Mouse (Mus musculus) left cerebral cortex, postnatal 25 days (tissue): ENCODE results near the gene Erc1. TPM values are rescaled to one million over a fixed set of nuclear protein-coding genes. Genes with fewer than 3 reads are reported as not detected.
A peak's percentile ranks its signal among the peaks of the same experiment; 100 is the strongest.

Experiments
- DNase-seq, 2 experiments: peaks; one replicate each; pipeline ENCODE4 v3.0.0; 2022; ENCODE audit warnings: low spot score in 2 of 2, mixed read lengths in 1 of 2
- intact Hi-C: fragments of 180-260 bp; cut with DNase I; formaldehyde crosslinking; loops from one replicate; pipeline ENCODE4 v1.15.1; 2025
- total RNA-seq, 2 experiments: library from RNA; stranded (reverse); gene quantifications; 2 replicates each; pipeline ENCODE4 v1.2.3; 2021

The Erc1 gene
- 10 to 100 TPM; 54.4 to 55.6 TPM for total RNA-seq

DNA sequence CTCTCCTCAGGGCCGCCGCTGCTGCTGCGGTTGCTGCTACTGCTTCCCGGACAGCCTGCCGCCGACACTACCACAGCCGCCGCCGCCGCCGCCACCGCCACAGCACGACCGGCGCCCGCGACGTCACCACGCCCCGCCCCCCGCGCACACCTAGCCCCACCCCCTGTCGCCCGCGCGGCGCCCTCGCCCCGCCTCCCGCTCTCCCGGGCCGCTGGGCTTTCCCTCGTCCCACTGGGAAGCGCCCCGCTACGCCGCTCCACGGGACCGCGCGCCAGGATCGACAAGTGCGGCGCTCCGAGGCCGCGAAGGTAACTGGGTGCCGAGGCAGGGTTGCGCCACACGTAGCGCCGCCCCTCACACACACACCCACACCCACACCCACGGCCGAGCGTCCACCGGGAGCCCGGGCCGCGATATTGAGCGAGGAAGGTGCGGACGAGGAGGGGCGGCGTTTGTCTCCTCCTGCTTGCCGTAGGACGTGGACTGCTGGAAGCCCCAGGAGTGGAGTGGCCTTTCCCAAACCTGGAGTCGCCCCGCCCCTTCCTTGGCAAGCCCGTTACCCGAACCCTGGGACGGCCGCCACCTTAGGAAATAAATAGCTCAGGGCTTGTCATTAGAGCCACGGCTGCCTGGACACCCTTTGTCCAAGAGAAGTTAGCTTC lies at the start of gene Erc1:
TSS of gene Erc1 (minus strand) at position 134 of the 662 bp plus-strand sequence.
- DNase-seq, result peak; percentile 93 to 96
- intact Hi-C loops, result loop anchor here (1.0 to 5.0 kb wide), 4 partner anchors 17 to 366 kb away; partner anchors contain the start of gene Rad52

- intact Hi-C loops, result no loop called here
- DNase-seq, result no peak
Measured at GRCm38 (mm10) chr6:119892711-119893110, 44.7 kb upstream of the Erc1 start.

GRCm38 (mm10) chr6:119883151-119883550 lies 35.2 kb upstream of the Erc1 start:
- DNase-seq, result no peak
- intact Hi-C loops, result no loop called here

DNA sequence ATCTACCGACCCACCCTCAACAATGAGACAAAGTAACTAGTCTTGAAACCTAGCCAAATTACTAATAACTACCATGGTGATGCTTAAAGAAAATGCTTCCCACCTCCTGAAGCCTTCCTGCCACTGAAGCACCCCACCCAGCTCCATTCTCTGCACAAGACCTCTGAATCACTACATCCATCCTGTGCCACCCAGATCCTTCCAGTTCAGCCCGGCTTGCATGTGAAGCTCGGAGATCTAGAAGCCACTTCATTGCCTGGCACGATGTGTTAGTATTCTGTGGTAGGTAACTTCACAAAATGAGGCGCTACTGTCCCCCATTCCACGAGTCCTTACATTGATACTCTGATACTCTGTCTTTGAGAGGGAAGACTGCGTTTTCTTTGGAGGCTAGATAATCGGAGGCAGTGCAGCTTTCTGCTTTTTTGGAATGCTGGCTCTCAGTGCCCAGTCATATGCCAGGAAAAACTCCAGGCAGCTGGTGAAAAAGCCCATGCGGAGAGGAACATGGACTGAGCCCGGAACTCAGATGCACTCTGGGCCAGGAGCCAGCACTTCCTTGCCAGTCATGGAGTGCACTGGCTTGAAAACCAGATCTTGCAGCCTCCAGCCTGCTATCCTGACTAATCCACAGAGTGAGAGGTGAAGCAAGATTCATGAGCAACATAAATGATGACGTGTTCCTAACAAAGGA lies 16.5 kb upstream of the Erc1 start:
- DNase-seq, result peak; percentile 69 to 90
- intact Hi-C loops, result loop anchor here (2.0 kb wide), 1 partner anchor 16 kb away; the partner anchor contains the start of gene Erc1

GRCm38 (mm10) chr6:119861519-119861918 lies 13.6 kb upstream of the Erc1 start:
- intact Hi-C loops, result no loop called here
- DNase-seq, result no peak

DNA sequence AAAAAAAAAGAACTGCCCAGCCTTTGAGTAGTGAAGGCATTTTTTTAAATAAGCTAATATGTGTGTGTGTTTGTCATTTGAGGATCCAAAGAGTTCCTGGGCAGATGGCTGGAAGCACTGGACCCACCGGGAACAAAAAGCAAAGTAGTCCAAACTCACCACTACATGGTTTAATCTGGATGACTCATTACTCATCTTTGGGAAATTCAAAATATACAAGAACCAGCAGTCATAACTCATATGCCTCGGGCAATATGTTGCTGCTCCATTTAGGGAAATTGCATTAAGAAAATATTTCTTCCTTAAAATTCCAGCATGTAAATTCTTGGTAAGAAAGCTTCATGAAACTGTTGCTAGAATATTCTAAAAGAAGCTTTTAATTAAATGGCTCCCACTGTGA lies 12.3 kb upstream of the Erc1 start:
- intact Hi-C loops, result no loop called here
- no peak for DNase-seq

DNA sequence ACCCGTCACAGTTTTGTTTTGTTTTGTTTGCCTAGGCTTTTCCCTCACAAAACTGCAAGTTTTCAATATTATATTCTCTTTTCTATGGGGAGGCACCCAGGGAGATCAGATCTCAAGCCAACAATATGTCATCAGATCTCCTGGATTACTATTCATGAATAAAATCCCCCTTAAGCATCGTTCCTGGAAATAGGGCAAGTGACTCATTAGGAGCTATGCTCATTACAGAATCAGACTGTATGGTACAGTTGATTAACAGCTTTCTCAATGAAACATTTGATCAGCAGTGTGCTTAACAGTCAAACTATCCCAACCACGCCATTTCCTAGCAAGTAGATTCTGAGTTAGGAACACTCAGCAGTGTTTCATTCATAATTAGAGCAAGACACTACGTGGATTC lies 7.5 kb upstream of the Erc1 start:
- intact Hi-C loops, result no loop called here
- no peak for DNase-seq

GRCm38 (mm10) chr6:119854156-119854555 lies 6.2 kb upstream of the Erc1 start:
- intact Hi-C loops, result no loop called here
- DNase-seq, result no peak

- intact Hi-C loops, result loop anchor here (2.0 to 5.0 kb wide), 3 partner anchors 15 to 368 kb away; no protein-coding TSS in a partner anchor
- DNase-seq, result no peak
Measured at GRCm38 (mm10) chr6:119849858-119850257, 1.9 kb upstream of the Erc1 start.

- intact Hi-C loops, result loop anchor here (2.0 to 5.0 kb wide), 3 partner anchors 15 to 367 kb away; no protein-coding TSS in a partner anchor
- DNase-seq, result no peak
Measured at GRCm38 (mm10) chr6:119849348-119849709, 1.4 kb upstream of the Erc1 start.

GRCm38 (mm10) chr6:119848696-119849347 lies 855 bp upstream of the Erc1 start:
- intact Hi-C loops, result loop anchor here (1.0 to 5.0 kb wide), 4 partner anchors 16 to 367 kb away; partner anchors contain the start of gene Rad52
- DNase-seq, result no peak

- intact Hi-C loops, result loop anchor here (1.0 to 5.0 kb wide), 5 partner anchors 17 to 365 kb away; partner anchors contain the start of gene Rad52
- DNase-seq, result peak; percentile 13 to 19
Measured at GRCm38 (mm10) chr6:119847518-119848033, 391 bp downstream of the Erc1 start.

GRCm38 (mm10) chr6:119846751-119847517 lies 1.0 kb downstream of the Erc1 start:
- intact Hi-C loops, result loop anchor here (2.0 to 5.0 kb wide), 3 partner anchors 35 to 365 kb away; no protein-coding TSS in a partner anchor
- no peak for DNase-seq

GRCm38 (mm10) chr6:119829951-119830350 lies 18.0 kb downstream of the Erc1 start:
- no peak for DNase-seq
- intact Hi-C loops, result no loop called here

DNA sequence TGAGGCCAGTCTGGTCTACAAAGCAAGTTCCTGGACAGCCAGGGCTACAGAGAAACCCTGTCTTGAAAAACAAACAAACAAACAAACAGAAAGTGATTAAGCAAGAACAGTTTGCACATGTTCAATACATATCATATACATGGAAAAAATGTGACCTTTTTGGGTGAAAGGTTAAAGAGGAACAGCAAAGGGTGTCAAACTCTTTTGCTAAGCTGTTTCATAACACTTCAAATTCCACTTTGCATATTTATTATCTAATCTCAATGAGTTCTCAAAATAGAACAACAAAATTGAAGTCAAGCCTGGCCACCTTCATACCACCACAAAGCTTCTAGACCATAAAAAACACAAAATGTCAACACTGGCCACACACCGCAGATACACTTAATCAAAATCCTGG lies 19.8 kb downstream of the Erc1 start:
- intact Hi-C loops, result no loop called here
- no peak for DNase-seq

- no peak for DNase-seq
- intact Hi-C loops, result no loop called here
Measured at GRCm38 (mm10) chr6:119826701-119827100, 21.3 kb downstream of the Erc1 start.

DNA sequence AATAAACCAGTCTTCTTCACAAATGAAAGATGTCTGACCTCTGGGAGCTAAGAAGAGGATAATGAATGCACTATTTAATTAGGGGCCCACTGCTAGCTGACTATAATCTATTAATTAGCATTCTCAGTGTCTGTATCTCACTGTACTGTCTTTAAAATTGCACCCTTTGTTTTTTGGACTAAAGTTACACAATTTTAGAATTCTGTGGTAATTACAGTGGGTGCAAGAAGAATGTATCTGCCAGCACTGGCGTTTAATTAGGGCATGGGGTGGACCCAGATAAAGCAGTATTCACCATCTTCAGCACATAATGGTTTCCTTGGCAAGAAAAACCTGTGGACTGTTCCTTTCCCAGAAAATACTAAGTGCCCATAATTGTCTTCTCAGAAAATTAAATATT lies 25.8 kb downstream of the Erc1 start:
- DNase-seq, result no peak
- intact Hi-C loops, result no loop called here

GRCm38 (mm10) chr6:119821158-119821557 lies 26.8 kb downstream of the Erc1 start:
- intact Hi-C loops, result no loop called here
- DNase-seq, result no peak

DNA sequence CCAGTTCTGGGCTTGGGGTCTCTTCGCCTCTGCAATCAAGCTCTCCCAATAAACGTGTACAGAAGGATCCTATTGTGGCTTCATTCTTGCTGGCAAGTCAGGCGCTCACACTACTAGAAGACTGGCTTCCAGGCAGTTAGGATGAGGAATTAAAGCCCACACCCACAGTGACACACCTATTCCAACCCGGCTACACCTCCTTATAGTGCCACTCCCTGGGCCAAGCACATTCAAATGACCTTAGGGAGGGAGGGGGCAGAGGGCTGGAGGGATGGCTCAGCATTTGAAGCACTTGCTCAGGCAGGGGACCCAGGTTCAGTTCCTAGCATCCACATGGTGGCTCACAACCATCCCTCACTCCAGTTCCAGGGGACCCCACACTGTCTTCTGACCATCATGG lies 29.4 kb downstream of the Erc1 start:
- no peak for DNase-seq
- intact Hi-C loops, result no loop called here
